Comparison of ENCODE assay signal across 30 mouse cellular contexts in genomic region chr14:51111966-51112365, GRCm38 (mm10). TPM values are rescaled to one million over a fixed set of nuclear protein-coding genes. Genes with fewer than 3 reads are reported as not detected.
DNase-seq lines count a peak whose midpoint lies in the region; ATAC-seq and TF ChIP-seq lines count a peak whose summit lies in the region.
"Had no signal": no experiment of that assay in that cellular context is flagged by ENCODE, and none has a peak within 500 bp of the region (broad histone marks: within the 10 kb centered on the region; RNA-seq: fewer than 3 reads in every experiment).

No protein-coding gene starts in this region.

- TF ChIP-seq POLR2A in myocyte (IDR thresholded peaks at IDR 0.05; ENCODE audit: insufficient read length, low read depth) = no peak

- H3K79me2 ChIP-seq in myocyte (ENCODE audit: control insufficient read depth, insufficient read depth) = no peaks in the 10 kb centered on the region

- H3K4me2 ChIP-seq in heart, embryonic 15.5 days = no peak overlapping the region
- peak overlapping the region; percentile 32 for H3K4me2 ChIP-seq in myocyte (ENCODE audit: low read depth)
- H3K4me2 ChIP-seq in intestine, embryonic 16.5 days (ENCODE audit: low read depth, low read length) = no peak overlapping the region
- H3K4me2 ChIP-seq: embryonic facial prominence, embryonic 15.5 days; hindbrain, embryonic 15.5 days; liver, embryonic 12.5 days; midbrain, embryonic 11.5 days; neural tube, embryonic 15.5 days had no signal

- intact Hi-C loops in gastrocnemius, postnatal 36 days (cut with DNase I) = no loop called here
- intact Hi-C loops in heart, postnatal 25 days (cut with DNase I) = no loop called here

- no peak overlapping the region for H3K4me3 ChIP-seq in heart, embryonic 10.5 days
- H3K4me3 ChIP-seq in heart, embryonic 15.5 days = no peak overlapping the region
- H3K4me3 ChIP-seq in myocyte = no peak overlapping the region
- no peak overlapping the region for H3K4me3 ChIP-seq in intestine, embryonic 16.5 days (ENCODE audit: low read length)
- H3K4me3 ChIP-seq: embryonic facial prominence, embryonic 15.5 days; hindbrain, embryonic 15.5 days; liver, embryonic 12.5 days; neural tube, embryonic 15.5 days had no signal

- no peaks in the 10 kb centered on the region for H3K27me3 ChIP-seq in heart, embryonic 10.5 days (ENCODE audit: insufficient read depth, poor library complexity, severe bottlenecking)
- H3K27me3 ChIP-seq in heart, embryonic 15.5 days = no peaks in the 10 kb centered on the region
- no peaks in the 10 kb centered on the region for H3K27me3 ChIP-seq in myocyte (ENCODE audit: control insufficient read depth, insufficient read depth, insufficient read length)
- H3K27me3 ChIP-seq in intestine, embryonic 16.5 days (replicated peaks; ENCODE audit: control insufficient read depth, insufficient read depth, low read length) = no peaks in the 10 kb centered on the region
- H3K27me3 ChIP-seq: embryonic facial prominence, embryonic 15.5 days; hindbrain, embryonic 15.5 days; neural tube, embryonic 15.5 days had no signal

- peak overlapping the region; percentile 22; the same call in 1 of the 2 replicates for H3K27ac ChIP-seq in heart, embryonic 10.5 days
- H3K27ac ChIP-seq in heart, embryonic 15.5 days = peak overlapping the region; percentile 47
- no peak overlapping the region for H3K27ac ChIP-seq in intestine, embryonic 16.5 days (ENCODE audit: low read length)
- H3K27ac ChIP-seq: embryonic facial prominence, embryonic 15.5 days; hindbrain, embryonic 15.5 days; liver, embryonic 12.5 days; neural tube, embryonic 15.5 days had no signal

- 39% methylated on average over 3 of the region's 3 CpGs for WGBS in heart, embryonic 10.5 days
- WGBS in heart, embryonic 15.5 days = 35% methylated on average over 3 of the region's 3 CpGs
- 59% methylated on average over 3 of the region's 3 CpGs for WGBS in intestine, embryonic 16.5 days

- H3ac ChIP-seq in myocyte (ENCODE audit: control insufficient read depth, insufficient read length) = no peak overlapping the region

- peak; percentile 79; the same call in 1 of the 2 replicates for ATAC-seq in heart, embryonic 15.5 days (replicated peaks; ENCODE audit: insufficient number of reproducible peaks, insufficient read depth, low FRiP score, low read depth)
- no peak for ATAC-seq in intestine, embryonic 16.5 days
- ATAC-seq: forebrain, embryonic 14.5 days; liver, embryonic 12.5 days had no signal

- no peaks in the 10 kb centered on the region for H3K9me3 ChIP-seq in heart, embryonic 10.5 days
- no peaks in the 10 kb centered on the region for H3K9me3 ChIP-seq in heart, embryonic 15.5 days (replicated peaks)
- H3K9me3 ChIP-seq in intestine, embryonic 16.5 days (ENCODE audit: control insufficient read depth, low read length) = no peaks in the 10 kb centered on the region
- H3K9me3 ChIP-seq: embryonic facial prominence, embryonic 15.5 days; hindbrain, embryonic 15.5 days; liver, embryonic 12.5 days; neural tube, embryonic 15.5 days had no signal

- DNase-seq in gastrocnemius, adult 18-20 months (ENCODE audit: low spot score) = peak; percentile 40
- no peak for DNase-seq in gastrocnemius, postnatal 36 days
- DNase-seq in heart, embryonic 10.5 days (ENCODE audit: low spot score) = peak; percentile 82
- DNase-seq in heart, postnatal 25 days (ENCODE audit: low spot score) = no peak
- DNase-seq: adrenal gland, postnatal 14 days; cerebellum, adult 8-10 months; cerebellum, postnatal 36 days; embryo, embryonic 11 days; kidney, adult 8-10 months; kidney, postnatal 10 days; lung, adult 18-20 months; lung, postnatal 10 days; right cerebral cortex, adult 18-20 months; thymus, adult 18-20 months; thymus, postnatal 36 days had no signal

- H3K36me3 ChIP-seq in heart, embryonic 10.5 days = no peaks in the 10 kb centered on the region
- H3K36me3 ChIP-seq in heart, embryonic 15.5 days = no peaks in the 10 kb centered on the region
- H3K36me3 ChIP-seq in myocyte (ENCODE audit: control insufficient read depth, insufficient read depth) = no peaks in the 10 kb centered on the region
- H3K36me3 ChIP-seq in intestine, embryonic 16.5 days (ENCODE audit: control insufficient read depth, insufficient read depth, low read length) = no peaks in the 10 kb centered on the region
- H3K36me3 ChIP-seq: embryonic facial prominence, embryonic 15.5 days; hindbrain, embryonic 15.5 days; liver, embryonic 12.5 days; neural tube, embryonic 15.5 days had no signal

- H3K4me1 ChIP-seq in heart, embryonic 10.5 days = peaks cover 10% of the 10 kb centered on the region
- 0 out of 2 replicates have a peak, but pooled peaks cover 5% of the 10 kb centered on the region for H3K4me1 ChIP-seq in heart, embryonic 15.5 days (replicated peaks)
- no peaks in the 10 kb centered on the region for H3K4me1 ChIP-seq in intestine, embryonic 16.5 days (ENCODE audit: control insufficient read depth, insufficient read depth, low read length)
- H3K4me1 ChIP-seq: embryonic facial prominence, embryonic 15.5 days; hindbrain, embryonic 15.5 days; neural tube, embryonic 15.5 days had no signal

- no peak overlapping the region for H3K9ac ChIP-seq in heart, embryonic 15.5 days
- no peak overlapping the region for H3K9ac ChIP-seq in intestine, embryonic 16.5 days (ENCODE audit: low read depth, low read length)
- H3K9ac ChIP-seq: embryonic facial prominence, embryonic 15.5 days; hindbrain, embryonic 15.5 days; liver, embryonic 12.5 days; neural tube, embryonic 15.5 days had no signal

TF ChIP-seq in myocyte, 11 proteins besides CTCF, POLR2A, EP300 and RAD21:
- TF ChIP-seq MAX (IDR thresholded peaks at IDR 0.05; ENCODE audit: low read depth) (no peak), E2F4 (IDR thresholded peaks at IDR 0.05; ENCODE audit: insufficient read depth) (no peak), REST (IDR thresholded peaks at IDR 0.05; ENCODE audit: insufficient read depth, insufficient read length) (no peak), MYOD1 (IDR thresholded peaks at IDR 0.05; ENCODE audit: control insufficient read depth in 1 of 3, insufficient read length in 2 of 3, low read depth in 2 of 3) (peak; percentile 35 to 61 (median 46)), MYOG (IDR thresholded peaks at IDR 0.05; ENCODE audit: control insufficient read depth in 1 of 3, insufficient read depth in 1 of 3, insufficient read length in 2 of 3, low read depth in 2 of 3) (peak in 2 of 3 experiments; percentile 48 to 79), TCF12 (IDR thresholded peaks at IDR 0.05; ENCODE audit: insufficient read depth, poor library complexity, severe bottlenecking) (no peak)

RNA-seq across cellular contexts. Expression of gene Eddm3b, which starts 2.3 kb away (rescaled TPM):
- total RNA-seq in gastrocnemius, adult 18-20 months (2021) = not detected
- not detected for total RNA-seq in gastrocnemius, postnatal 36 days (2021)
- 0.13 TPM in 1 of 2 replicates, not detected in the other for polyA plus RNA-seq in heart, embryonic 10.5 days (2016; fragmentation: Nextera tagmentation; extraction: Ambion mirVana)
- total RNA-seq in heart, postnatal 25 days (2021) = not detected
- not detected in 2 replicates for polyA plus RNA-seq in heart, embryonic 15.5 days (2015; fragmentation: Nextera tagmentation; extraction: Ambion mirVana)
- polyA plus RNA-seq in myocyte (2012; fragmentation: generic; extraction: Trizol) = 0.05 TPM
- not detected in 2 replicates for polyA plus RNA-seq in intestine, embryonic 16.5 days (2015; fragmentation: Nextera tagmentation; extraction: Ambion mirVana)
- total RNA-seq: adrenal gland, postnatal 14 days; heart, postnatal 14 days; layer of hippocampus, postnatal 14 days; midbrain, postnatal 0 days had no signal
- polyA plus RNA-seq: embryonic facial prominence, embryonic 15.5 days; forebrain, embryonic 14.5 days; frontal cortex, adult 2 months; hindbrain, embryonic 15.5 days; limb, embryonic 11.5 days; liver, embryonic 12.5 days; midbrain, embryonic 11.5 days; neural tube, embryonic 15.5 days; stomach, embryonic 16.5 days had no signal

RNA-seq across cellular contexts. Expression of gene Rnase6, which starts 11.7 kb away (rescaled TPM):
- under 1 TPM in 1 of 2 experiments, not detected in 1; 0.21 TPM for total RNA-seq in gastrocnemius, adult 18-20 months (2021)
- under 1 TPM in 1 of 2 experiments, not detected in 1; 0.22 TPM for total RNA-seq in gastrocnemius, postnatal 36 days (2021)
- polyA plus RNA-seq in heart, embryonic 10.5 days (2016; fragmentation: Nextera tagmentation; extraction: Ambion mirVana) = 0.14 and 0.87 TPM in 2 replicates
- under 1 TPM in 1 of 2 experiments, not detected in 1; 0.73 TPM for total RNA-seq in heart, postnatal 25 days (2021)
- 0.66 and 1.2 TPM in 2 replicates for polyA plus RNA-seq in heart, embryonic 15.5 days (2015; fragmentation: Nextera tagmentation; extraction: Ambion mirVana)
- 0.12 TPM for polyA plus RNA-seq in myocyte (2012; fragmentation: generic; extraction: Trizol)
- polyA plus RNA-seq in intestine, embryonic 16.5 days (2015; fragmentation: Nextera tagmentation; extraction: Ambion mirVana) = 1.5 and 1.6 TPM in 2 replicates

RNA-seq across cellular contexts. Expression of gene Ang, which starts 21.0 kb away (rescaled TPM):
- total RNA-seq in gastrocnemius, adult 18-20 months (2021) = 1 to 10 TPM; 3.0 to 4.1 TPM
- total RNA-seq in gastrocnemius, postnatal 36 days (2021) = 1 to 10 TPM; 3.1 TPM
- polyA plus RNA-seq in heart, embryonic 10.5 days (2016; fragmentation: Nextera tagmentation; extraction: Ambion mirVana) = 1.8 and 3.0 TPM in 2 replicates
- 1 to 10 TPM; 6.2 to 7.7 TPM for total RNA-seq in heart, postnatal 25 days (2021)
- 4.1 TPM in 2 replicates for polyA plus RNA-seq in heart, embryonic 15.5 days (2015; fragmentation: Nextera tagmentation; extraction: Ambion mirVana)
- 1.3 TPM for polyA plus RNA-seq in myocyte (2012; fragmentation: generic; extraction: Trizol)
- 76.1 and 85.7 TPM in 2 replicates for polyA plus RNA-seq in intestine, embryonic 16.5 days (2015; fragmentation: Nextera tagmentation; extraction: Ambion mirVana)

RNA-seq across cellular contexts. Expression of gene Rnase4, which starts 21.1 kb away (rescaled TPM):
- 10 to 100 TPM; 25.0 to 30.1 TPM for total RNA-seq in gastrocnemius, adult 18-20 months (2021)
- total RNA-seq in gastrocnemius, postnatal 36 days (2021) = 10 to 100 TPM; 30.2 to 30.3 TPM
- polyA plus RNA-seq in heart, embryonic 10.5 days (2016; fragmentation: Nextera tagmentation; extraction: Ambion mirVana) = 6.3 and 8.9 TPM in 2 replicates
- 10 to 100 TPM; 50.0 to 53.8 TPM for total RNA-seq in heart, postnatal 25 days (2021)
- 26.3 and 31.6 TPM in 2 replicates for polyA plus RNA-seq in heart, embryonic 15.5 days (2015; fragmentation: Nextera tagmentation; extraction: Ambion mirVana)
- polyA plus RNA-seq in myocyte (2012; fragmentation: generic; extraction: Trizol) = 17.8 TPM
- 288 and 336 TPM in 2 replicates for polyA plus RNA-seq in intestine, embryonic 16.5 days (2015; fragmentation: Nextera tagmentation; extraction: Ambion mirVana)

RNA-seq across cellular contexts. Expression of gene Rnase1, which starts 34.6 kb away (rescaled TPM):
- total RNA-seq in gastrocnemius, adult 18-20 months (2021) = under 1 TPM in 1 of 2 experiments, not detected in 1; 0.39 TPM
- total RNA-seq in gastrocnemius, postnatal 36 days (2021) = not detected
- not detected in 2 replicates for polyA plus RNA-seq in heart, embryonic 10.5 days (2016; fragmentation: Nextera tagmentation; extraction: Ambion mirVana)
- under 1 TPM; 0.52 to 0.53 TPM for total RNA-seq in heart, postnatal 25 days (2021)
- polyA plus RNA-seq in heart, embryonic 15.5 days (2015; fragmentation: Nextera tagmentation; extraction: Ambion mirVana) = 0.96 and 1.2 TPM in 2 replicates
- 0.17 TPM for polyA plus RNA-seq in myocyte (2012; fragmentation: generic; extraction: Trizol)
- 107 and 192 TPM in 2 replicates for polyA plus RNA-seq in intestine, embryonic 16.5 days (2015; fragmentation: Nextera tagmentation; extraction: Ambion mirVana)
- total RNA-seq: adrenal gland, postnatal 14 days; heart, postnatal 14 days had no signal
- polyA plus RNA-seq: liver, embryonic 12.5 days; midbrain, embryonic 11.5 days had no signal

Comparison
In these comparisons a context has a peak if more than half of its experiments do, and no peak if none do; other contexts are left out.
1. DNase-seq: peak in gastrocnemius, adult 18-20 months (single experiment) and heart, embryonic 10.5 days (single experiment); none in gastrocnemius, postnatal 36 days (0 of 2) and heart, postnatal 25 days (single experiment).
2. RNA of gene Ang, which starts 21.0 kb away (polyA plus RNA-seq): 76.1 to 85.7 TPM in intestine, embryonic 16.5 days; 4.1 TPM in heart, embryonic 15.5 days, 1.8 to 3.0 TPM in heart, embryonic 10.5 days and 1.3 TPM in myocyte (single experiment); every median in the first group is over 10 times any median in the second.